Mouse (Mus musculus) cortical plate, adult 2 months (tissue): ENCODE measurements around the gene Gabrg3.

ENCODE experiments used
- CTCF ChIP-seq: fragments of 200-500 bp; IDR thresholded peaks from 2 replicates; pipeline ENCODE4 v1.5.1; 2011; ENCODE audit warnings: mild to moderate bottlenecking, control low read depth, low read length; ENCODE audit not compliant: insufficient read depth; ENCODE audit errors: extremely low read depth
- POLR2A ChIP-seq: fragments of 200-500 bp; IDR thresholded peaks from 2 replicates; pipeline ENCODE4 v1.6.1; 2011; ENCODE audit warnings: mild to moderate bottlenecking, low read length, control low read depth; ENCODE audit not compliant: insufficient read depth; ENCODE audit errors: extremely low read depth

DNA sequence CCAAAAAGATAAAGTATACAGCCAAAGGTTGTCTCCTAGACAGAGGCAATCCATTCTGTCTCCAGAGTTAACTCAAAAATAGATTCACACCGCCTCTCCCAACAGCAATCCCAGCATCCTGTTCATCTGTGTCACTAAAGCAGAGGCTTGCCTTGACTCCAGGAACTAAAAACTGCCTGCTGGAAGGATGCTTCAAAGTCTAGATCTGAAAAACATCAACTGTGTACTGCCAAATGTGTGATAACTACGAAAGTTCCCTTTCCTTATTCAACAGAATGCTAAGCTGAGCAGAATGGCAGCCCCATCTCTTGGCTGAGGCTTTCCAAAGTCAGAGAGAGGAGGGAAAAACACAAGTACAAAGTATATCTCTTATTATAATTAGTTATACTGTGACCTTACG lies 90.3 kb downstream of the Gabrg3 start:
- TF ChIP-seq CTCF = no peak
- no peak for TF ChIP-seq POLR2A
